Mouse (Mus musculus) olfactory bulb, adult 2 months (tissue): ENCODE results near the gene Gipc2.

ENCODE experiments used
- CTCF ChIP-seq: fragments of 200-500 bp; IDR thresholded peaks from 2 replicates; pipeline ENCODE4 v1.5.1; 2012; ENCODE audit warnings: low read depth, mild to moderate bottlenecking, low read length, moderate library complexity; ENCODE audit not compliant: insufficient read depth
- POLR2A ChIP-seq: fragments of 200-500 bp; IDR thresholded peaks from 2 replicates; pipeline ENCODE4 v1.6.1; 2012; ENCODE audit warnings: mild to moderate bottlenecking, low read depth, low read length, moderate library complexity; ENCODE audit not compliant: insufficient read depth

GRCm38 (mm10) chr3:152203996-152204395 is 38.0 kb upstream of the Gipc2 start:
- no peak for TF ChIP-seq POLR2A
- TF ChIP-seq CTCF: no peak
